Mouse (Mus musculus): ENCODE data around the gene Sp6. TPM values are rescaled to one million over a fixed set of nuclear protein-coding genes. Genes with fewer than 3 reads are reported as not detected.

Gene Sp6
- polyA plus RNA-seq, 1 experiment from 2014 or later: 0.08 TPM

- ATAC-seq (ENCODE audit: low read depth) (no peak), DNase-seq (no peak)
- Histone ChIP-seq H3K36me3 (peaks cover 22% of the 10 kb centered on the region; the same call in 1 of the 2 replicates), H3K27ac (peak overlapping the region; percentile 96), H3K4me2 (peak overlapping the region; percentile 86), H3K4me3 (replicated peaks) (no peak overlapping the region), H3K9me3 (replicated peaks) (no peaks in the 10 kb centered on the region), H3K9ac (peak overlapping the region; percentile 98), H3K4me1 (replicated peaks) (peaks cover 84% of the 10 kb centered on the region), H3K27me3 (no peaks in the 10 kb centered on the region)
- 45% methylated on average over 5 of the region's 5 CpGs for WGBS (ENCODE audit: insufficient replicate concordance)
These were observed 38.4 kb upstream of the Sp6 start for GRCm38 (mm10) chr11:96974813-96975212.

GRCm38 (mm10) chr11:96975511-96976378 lies 37.4 kb upstream of the Sp6 start:
- peaks cover 81% of the 10 kb centered on the region for H3K4me1 ChIP-seq (replicated peaks)
- ATAC-seq (ENCODE audit: low read depth) (no peak), DNase-seq (no peak)
- H3K27ac ChIP-seq: peak overlapping the region; percentile 96
- H3K4me2 ChIP-seq: peak overlapping the region; percentile 86
- H3K9me3 ChIP-seq (replicated peaks): no peaks in the 10 kb centered on the region
- WGBS (ENCODE audit: insufficient replicate concordance): 73% methylated on average over 10 of the region's 10 CpGs
- H3K9ac ChIP-seq: peak overlapping the region; percentile 98
- H3K27me3 ChIP-seq: no peaks in the 10 kb centered on the region
- H3K36me3 ChIP-seq: peaks cover 20% of the 10 kb centered on the region; the same call in 1 of the 2 replicates
- peak overlapping the region; percentile 92 for H3K4me3 ChIP-seq (replicated peaks)

- Histone ChIP-seq H3K9me3 (replicated peaks) (no peaks in the 10 kb centered on the region), H3K4me3 (replicated peaks) (peak overlapping the region; percentile 92), H3K4me1 (replicated peaks) (peaks cover 79% of the 10 kb centered on the region), H3K27me3 (peaks cover 2% of the 10 kb centered on the region; the same call in 1 of the 2 replicates), H3K36me3 (peaks cover 17% of the 10 kb centered on the region; the same call in 1 of the 2 replicates), H3K27ac (peak overlapping the region; percentile 96), H3K9ac (peak overlapping the region; percentile 98), H3K4me2 (peak overlapping the region; percentile 86)
- ATAC-seq (ENCODE audit: low read depth) (no peak), DNase-seq (no peak)
- 44% methylated on average over 3 of the region's 3 CpGs for WGBS (ENCODE audit: insufficient replicate concordance)
These were observed 36.9 kb upstream of the Sp6 start for GRCm38 (mm10) chr11:96976379-96976687.

- Histone ChIP-seq H3K4me1 (replicated peaks) (peaks cover 79% of the 10 kb centered on the region), H3K9ac (peak overlapping the region; percentile 98), H3K9me3 (replicated peaks) (no peaks in the 10 kb centered on the region), H3K36me3 (peaks cover 17% of the 10 kb centered on the region; the same call in 1 of the 2 replicates), H3K4me2 (peak overlapping the region; percentile 86), H3K4me3 (replicated peaks) (peak overlapping the region; percentile 92), H3K27me3 (peaks cover 6% of the 10 kb centered on the region; the same call in 1 of the 2 replicates), H3K27ac (peak overlapping the region; percentile 96)
- DNase-seq: peak; percentile 86
- ATAC-seq (ENCODE audit: low read depth): peak; percentile 70
- WGBS (ENCODE audit: insufficient replicate concordance): under 1% methylated on average over 45 of the region's 50 CpGs
These were observed 36.1 kb upstream of the Sp6 start for GRCm38 (mm10) chr11:96976911-96977591.

GRCm38 (mm10) chr11:96977606-96978400 lies 35.4 kb upstream of the Sp6 start:
- ATAC-seq (ENCODE audit: low read depth): peak; percentile 92
- H3K36me3 ChIP-seq: peaks cover 17% of the 10 kb centered on the region; the same call in 1 of the 2 replicates
- peak overlapping the region; percentile 92 for H3K4me3 ChIP-seq (replicated peaks)
- H3K27ac ChIP-seq: peak overlapping the region; percentile 96
- H3K9me3 ChIP-seq (replicated peaks): no peaks in the 10 kb centered on the region
- peaks cover 75% of the 10 kb centered on the region for H3K4me1 ChIP-seq (replicated peaks)
- H3K4me2 ChIP-seq: peak overlapping the region; percentile 95
- DNase-seq: peak; percentile 99
- H3K9ac ChIP-seq: peak overlapping the region; percentile 98
- H3K27me3 ChIP-seq: peaks cover 6% of the 10 kb centered on the region; the same call in 1 of the 2 replicates
- under 1% methylated on average over 45 of the region's 45 CpGs for WGBS (ENCODE audit: insufficient replicate concordance)

GRCm38 (mm10) chr11:96978401-96979246 lies 34.6 kb upstream of the Sp6 start:
- WGBS (ENCODE audit: insufficient replicate concordance): 17% methylated on average over 17 of the region's 17 CpGs
- Histone ChIP-seq H3K27ac (peak overlapping the region; percentile 93), H3K9me3 (replicated peaks) (no peaks in the 10 kb centered on the region), H3K27me3 (peaks cover 9% of the 10 kb centered on the region), H3K9ac (peak overlapping the region; percentile 85), H3K4me2 (peak overlapping the region; percentile 95), H3K4me3 (replicated peaks) (peak overlapping the region; percentile 67), H3K36me3 (peaks cover 14% of the 10 kb centered on the region; the same call in 1 of the 2 replicates), H3K4me1 (replicated peaks) (peaks cover 68% of the 10 kb centered on the region)
- ATAC-seq (ENCODE audit: low read depth): no peak
- DNase-seq: no peak

- peaks cover 16% of the 10 kb centered on the region for H3K27me3 ChIP-seq
- peak overlapping the region; percentile 85 for H3K9ac ChIP-seq
- H3K4me3 ChIP-seq (replicated peaks): no peak overlapping the region
- H3K9me3 ChIP-seq (replicated peaks): no peaks in the 10 kb centered on the region
- 79% methylated on average over 7 of the region's 7 CpGs for WGBS (ENCODE audit: insufficient replicate concordance)
- DNase-seq (no peak), ATAC-seq (ENCODE audit: low read depth) (no peak)
- peak overlapping the region; percentile 95; the same call in 1 of the 2 replicates for H3K4me2 ChIP-seq
- H3K36me3 ChIP-seq: peaks cover 8% of the 10 kb centered on the region; the same call in 1 of the 2 replicates
- H3K27ac ChIP-seq: peak overlapping the region; percentile 93
- H3K4me1 ChIP-seq (replicated peaks): peaks cover 61% of the 10 kb centered on the region
These were observed 33.9 kb upstream of the Sp6 start for GRCm38 (mm10) chr11:96979329-96979728.

GRCm38 (mm10) chr11:96980021-96980420 lies 33.2 kb upstream of the Sp6 start:
- ATAC-seq (ENCODE audit: low read depth): no peak
- WGBS (ENCODE audit: insufficient replicate concordance): 70% methylated on average over 5 of the region's 5 CpGs
- no peak overlapping the region for H3K4me2 ChIP-seq
- H3K4me1 ChIP-seq (replicated peaks): peaks cover 54% of the 10 kb centered on the region
- H3K9me3 ChIP-seq (replicated peaks): no peaks in the 10 kb centered on the region
- H3K27ac ChIP-seq: peak overlapping the region; percentile 24; the same call in 1 of the 2 replicates
- H3K27me3 ChIP-seq: peaks cover 23% of the 10 kb centered on the region
- no peak overlapping the region for H3K4me3 ChIP-seq (replicated peaks)
- no peak overlapping the region for H3K9ac ChIP-seq
- no peak for DNase-seq
- peaks cover 8% of the 10 kb centered on the region; the same call in 1 of the 2 replicates for H3K36me3 ChIP-seq

GRCm38 (mm10) chr11:96981461-96981860 lies 31.7 kb upstream of the Sp6 start:
- Histone ChIP-seq H3K4me2 (no peak overlapping the region), H3K4me3 (replicated peaks) (no peak overlapping the region), H3K27ac (no peak overlapping the region), H3K36me3 (no peaks in the 10 kb centered on the region), H3K27me3 (peaks cover 38% of the 10 kb centered on the region), H3K9ac (no peak overlapping the region), H3K9me3 (replicated peaks) (no peaks in the 10 kb centered on the region), H3K4me1 (replicated peaks) (peaks cover 39% of the 10 kb centered on the region)
- WGBS (ENCODE audit: insufficient replicate concordance): 60% methylated on average over 15 of the region's 15 CpGs
- ATAC-seq (ENCODE audit: low read depth) (no peak), DNase-seq (no peak)

- Histone ChIP-seq H3K4me2 (no peak overlapping the region), H3K36me3 (no peaks in the 10 kb centered on the region), H3K4me3 (replicated peaks) (no peak overlapping the region), H3K27me3 (peaks cover 47% of the 10 kb centered on the region), H3K9ac (no peak overlapping the region), H3K27ac (no peak overlapping the region), H3K4me1 (replicated peaks) (peaks cover 37% of the 10 kb centered on the region), H3K9me3 (replicated peaks) (no peaks in the 10 kb centered on the region)
- ATAC-seq (ENCODE audit: low read depth) (no peak), DNase-seq (peak; percentile 55)
- 6% methylated on average over 7 of the region's 7 CpGs for WGBS (ENCODE audit: insufficient replicate concordance)
These were observed 30.8 kb upstream of the Sp6 start for GRCm38 (mm10) chr11:96982355-96982754.
